Mouse (Mus musculus): ENCODE data around the gene Dpp6. TPM values are rescaled to one million over a fixed set of nuclear protein-coding genes. Genes with fewer than 3 reads are reported as not detected.

Gene Dpp6
- polyA plus RNA-seq, 1 experiment from 2014 or later = 22.8 TPM

DNA sequence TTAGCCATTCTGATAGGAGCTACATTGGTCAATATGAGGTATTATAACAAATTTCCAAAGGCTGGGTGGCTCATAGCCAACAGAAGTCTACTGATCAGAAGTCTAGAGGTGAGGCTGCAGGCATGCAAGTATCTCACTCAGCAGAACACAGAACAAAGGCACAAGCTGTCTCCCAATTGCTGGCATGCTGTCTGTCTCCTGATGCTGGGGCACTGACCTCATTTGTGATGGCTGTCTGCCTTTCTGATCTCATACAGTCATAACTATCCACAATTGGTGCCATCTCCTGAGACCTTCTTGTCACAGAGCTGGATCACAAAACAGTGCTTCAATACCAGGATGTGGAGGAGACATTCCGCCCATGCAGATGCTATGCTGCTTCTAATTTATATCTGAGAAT lies 709.9 kb downstream of the Dpp6 start:
- Histone ChIP-seq H3K4me3 (no peak overlapping the region), H3K27ac (no peak overlapping the region), H3K27me3 (replicated peaks) (no peaks in the 10 kb centered on the region), H3K4me2 (replicated peaks) (no peak overlapping the region), H3K9ac (no peak overlapping the region), H3K4me1 (no peaks in the 10 kb centered on the region), H3K36me3 (no peaks in the 10 kb centered on the region), H3K9me3 (no peaks in the 10 kb centered on the region)
- 94% methylated on average over 1 of the region's 1 CpGs for WGBS
- ATAC-seq (ENCODE audit: low FRiP score, low read depth) = no peak

DNA sequence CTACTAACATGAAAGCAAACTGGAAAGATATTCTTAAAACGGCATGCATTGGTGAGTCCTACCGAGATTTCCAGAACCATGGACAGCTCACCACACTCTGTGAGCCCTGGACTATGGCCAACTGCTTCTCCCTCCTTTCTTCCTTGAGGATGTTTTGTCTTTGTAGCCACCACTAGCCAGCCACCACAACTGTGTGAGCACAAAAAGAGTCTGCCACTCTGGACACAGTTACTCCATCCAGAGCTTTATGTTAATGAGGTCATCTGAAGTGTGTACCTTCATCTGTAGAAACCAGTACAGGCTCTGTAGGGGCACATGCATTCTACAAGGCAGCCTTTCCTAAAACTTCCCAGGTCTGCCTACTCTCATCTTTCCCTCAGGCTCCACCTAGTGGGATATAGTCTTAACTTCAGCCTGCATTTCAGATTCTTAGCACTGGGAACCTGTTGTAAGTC lies 727.8 kb downstream of the Dpp6 start:
- WGBS = 20% methylated on average over 2 of the region's 2 CpGs
- H3K4me3 ChIP-seq = no peak overlapping the region
- no peaks in the 10 kb centered on the region for H3K4me1 ChIP-seq
- H3K36me3 ChIP-seq = no peaks in the 10 kb centered on the region
- H3K9ac ChIP-seq = no peak overlapping the region
- no peaks in the 10 kb centered on the region for H3K27me3 ChIP-seq (replicated peaks)
- 0 out of 2 replicates have a peak, but pooled peaks have one; percentile 33 for ATAC-seq (ENCODE audit: low FRiP score, low read depth)
- no peak overlapping the region for H3K27ac ChIP-seq
- H3K4me2 ChIP-seq (replicated peaks) = no peak overlapping the region
- H3K9me3 ChIP-seq = no peaks in the 10 kb centered on the region

DNA sequence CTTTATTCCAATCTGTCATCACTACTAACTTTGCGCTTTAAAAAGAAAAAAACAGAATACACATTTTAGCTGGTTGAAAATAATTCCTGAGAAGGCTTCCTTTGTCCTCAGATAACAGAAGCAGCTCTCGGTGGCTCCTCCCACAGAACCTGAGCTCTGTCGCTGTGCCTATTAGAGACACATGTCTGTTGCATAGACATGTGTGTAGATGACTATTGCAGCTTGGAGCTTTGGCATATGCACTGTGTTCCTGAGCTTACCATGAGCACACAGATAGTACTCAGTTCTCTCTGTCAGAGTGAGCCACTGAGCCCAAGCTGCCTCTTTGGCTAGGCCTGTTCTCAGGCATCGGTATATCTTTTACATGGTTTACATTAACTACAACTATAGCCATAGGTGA lies 732.3 kb downstream of the Dpp6 start:
- no peaks in the 10 kb centered on the region for H3K36me3 ChIP-seq
- H3K9ac ChIP-seq = no peak overlapping the region
- no peak overlapping the region for H3K4me3 ChIP-seq
- H3K27me3 ChIP-seq (replicated peaks) = no peaks in the 10 kb centered on the region
- no peak for ATAC-seq (ENCODE audit: low FRiP score, low read depth)
- 89% methylated on average over 4 of the region's 4 CpGs for WGBS
- H3K9me3 ChIP-seq = no peaks in the 10 kb centered on the region
- no peak overlapping the region for H3K27ac ChIP-seq
- H3K4me2 ChIP-seq (replicated peaks) = no peak overlapping the region
- no peaks in the 10 kb centered on the region for H3K4me1 ChIP-seq

DNA sequence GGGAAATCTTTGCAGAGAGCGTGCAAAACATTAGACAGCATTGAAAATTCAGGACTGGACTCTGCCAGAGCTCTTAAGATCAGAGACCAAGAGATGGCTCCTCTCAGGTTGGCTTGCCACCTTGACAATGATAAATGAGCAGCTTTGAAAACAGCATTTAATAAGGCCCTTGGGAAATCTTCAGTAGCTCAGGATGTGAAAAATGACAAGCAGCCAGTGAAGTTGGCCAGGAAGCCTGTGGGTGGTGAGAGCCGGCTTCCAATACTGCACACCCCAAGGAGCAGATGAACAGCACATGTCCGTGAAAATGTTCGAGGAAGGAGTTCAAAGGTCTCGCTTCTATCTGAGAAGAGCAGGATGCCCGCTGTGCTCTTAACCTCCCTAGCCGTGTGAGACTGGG lies 748.7 kb downstream of the Dpp6 start:
- ATAC-seq (ENCODE audit: low FRiP score, low read depth) = no peak
- WGBS = 67% methylated on average over 7 of the region's 7 CpGs

DNA sequence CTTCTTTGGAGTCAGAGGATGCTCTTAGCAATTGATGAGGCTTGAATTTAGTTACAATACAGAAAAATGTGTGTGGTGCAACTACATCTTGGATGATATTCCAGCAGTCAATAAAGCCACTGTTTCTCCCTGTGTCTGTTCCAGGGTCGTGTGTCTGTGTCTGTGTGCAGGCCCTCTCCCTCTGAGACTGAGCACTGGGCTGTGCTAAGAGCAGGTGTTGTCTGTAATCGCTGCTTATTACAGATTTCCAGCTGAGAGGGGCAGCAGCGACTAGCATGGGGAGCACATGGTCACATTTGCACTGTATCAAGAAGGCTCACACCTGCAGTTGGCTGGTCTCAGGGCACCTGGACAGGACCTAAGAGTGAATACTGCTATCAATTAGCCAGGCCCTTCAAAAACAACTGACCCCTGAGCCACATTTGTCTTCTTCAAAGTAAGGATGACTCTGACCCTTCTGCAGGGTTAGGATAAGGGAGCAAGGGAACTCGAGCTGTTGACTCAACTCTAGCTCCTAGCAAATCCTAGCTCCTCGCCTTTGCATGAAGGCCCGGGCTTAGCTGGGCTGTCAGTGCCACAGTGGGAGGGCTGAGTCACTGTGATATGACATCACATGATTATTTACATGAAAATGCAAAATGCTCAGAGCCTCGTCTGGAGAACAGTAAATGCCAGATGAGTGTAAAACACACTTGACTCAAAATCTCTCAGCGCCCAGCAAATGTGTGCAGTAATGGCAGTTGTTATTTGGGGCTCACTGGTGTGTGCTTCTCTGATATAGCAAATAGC lies 771.2 kb downstream of the Dpp6 start:
- WGBS = 63% methylated on average over 8 of the region's 8 CpGs
- Histone ChIP-seq H3K9me3 (no peaks in the 10 kb centered on the region), H3K4me1 (no peaks in the 10 kb centered on the region; the same call in 1 of the 2 replicates), H3K27ac (no peak overlapping the region), H3K4me2 (replicated peaks) (no peak overlapping the region), H3K4me3 (no peak overlapping the region), H3K36me3 (no peaks in the 10 kb centered on the region), H3K9ac (no peak overlapping the region), H3K27me3 (replicated peaks) (no peaks in the 10 kb centered on the region)
- no peak for ATAC-seq (ENCODE audit: low FRiP score, low read depth)

More for the DNA sequence above, 748.7 kb downstream of the Dpp6 start:
- Histone ChIP-seq H3K27me3 (replicated peaks) (no peaks in the 10 kb centered on the region), H3K9me3 (no peaks in the 10 kb centered on the region), H3K4me3 (no peak overlapping the region), H3K4me1 (no peaks in the 10 kb centered on the region), H3K36me3 (no peaks in the 10 kb centered on the region), H3K4me2 (replicated peaks) (no peak overlapping the region), H3K9ac (no peak overlapping the region), H3K27ac (no peak overlapping the region)

DNA sequence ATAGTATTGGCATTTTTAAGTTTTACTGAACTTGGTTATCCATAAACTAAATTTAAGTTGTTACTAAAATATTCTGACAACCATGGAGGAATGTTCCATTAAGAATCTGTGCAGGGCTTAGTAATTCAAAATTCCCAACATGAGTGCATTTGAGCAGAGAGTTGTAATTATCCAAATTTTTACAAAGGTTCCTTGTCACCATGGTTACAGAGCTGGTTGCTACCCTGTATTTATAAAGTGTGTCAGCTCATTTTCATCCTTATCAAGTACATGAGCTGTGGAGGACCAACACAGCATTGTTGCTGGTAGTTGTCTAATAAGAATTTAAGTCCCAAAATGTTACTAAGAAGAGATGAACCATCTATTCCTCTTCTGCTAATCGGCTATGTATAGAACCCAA lies 787.1 kb downstream of the Dpp6 start:
- no peaks in the 10 kb centered on the region for H3K4me1 ChIP-seq
- no peak overlapping the region for H3K27ac ChIP-seq
- no peaks in the 10 kb centered on the region for H3K36me3 ChIP-seq
- H3K27me3 ChIP-seq (replicated peaks) = no peaks in the 10 kb centered on the region
- 98% methylated on average over 1 of the region's 1 CpGs for WGBS
- no peak overlapping the region for H3K9ac ChIP-seq
- H3K9me3 ChIP-seq = no peaks in the 10 kb centered on the region
- no peak for ATAC-seq (ENCODE audit: low FRiP score, low read depth)
- H3K4me2 ChIP-seq (replicated peaks) = no peak overlapping the region
- no peak overlapping the region for H3K4me3 ChIP-seq

DNA sequence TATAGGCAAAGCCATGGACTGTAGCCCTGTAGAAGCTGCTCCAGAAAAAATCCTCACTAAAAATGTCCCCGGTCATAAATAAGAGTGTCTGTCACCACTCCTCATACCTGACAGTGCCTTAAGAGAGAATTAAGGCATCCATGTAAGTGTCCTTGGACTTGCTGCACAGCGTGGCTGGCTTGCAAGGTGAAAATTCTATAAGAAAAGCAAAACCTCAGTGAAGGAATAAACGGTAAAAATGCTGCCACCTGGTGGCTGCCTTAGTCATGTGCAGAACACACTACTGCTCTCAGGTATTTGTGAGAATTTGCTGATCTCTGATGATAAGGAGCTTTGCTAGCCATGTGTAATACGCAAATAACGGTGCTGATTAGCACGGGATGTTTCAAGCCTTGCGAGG lies 798.8 kb downstream of the Dpp6 start:
- peak; percentile 70; the same call in 1 of the 2 replicates for ATAC-seq (ENCODE audit: low FRiP score, low read depth)
- H3K27me3 ChIP-seq (replicated peaks) = no peaks in the 10 kb centered on the region

DNA sequence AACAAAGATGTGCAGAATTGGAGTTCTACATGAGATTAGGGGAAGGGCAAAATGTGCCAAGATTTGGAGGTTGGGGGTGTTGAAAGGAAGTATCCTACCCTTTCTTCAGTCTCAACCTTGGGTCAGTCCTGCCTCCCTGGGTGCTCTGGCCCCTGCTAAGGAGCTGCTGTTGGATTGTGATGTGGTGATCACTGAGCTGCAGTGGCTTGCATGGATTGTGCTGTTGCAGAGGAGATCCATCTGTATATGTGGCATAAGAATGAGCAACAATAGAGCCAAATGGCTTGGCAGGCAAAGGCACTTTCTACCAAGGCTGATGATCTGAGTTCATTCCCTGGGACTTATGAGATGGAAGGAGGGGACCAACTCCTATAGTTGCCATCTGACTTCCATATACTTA lies 804.8 kb downstream of the Dpp6 start:
- H3K27me3 ChIP-seq (replicated peaks) = no peaks in the 10 kb centered on the region
- no peak for ATAC-seq (ENCODE audit: low FRiP score, low read depth)
- no peak overlapping the region for H3K27ac ChIP-seq
- no peak overlapping the region for H3K9ac ChIP-seq
- H3K4me1 ChIP-seq = no peaks in the 10 kb centered on the region
- no peaks in the 10 kb centered on the region for H3K9me3 ChIP-seq
- H3K36me3 ChIP-seq = no peaks in the 10 kb centered on the region
- no peak overlapping the region for H3K4me3 ChIP-seq
- no peak overlapping the region for H3K4me2 ChIP-seq (replicated peaks)

More for the DNA sequence above, 798.8 kb downstream of the Dpp6 start:
- Histone ChIP-seq H3K4me2 (replicated peaks) (no peak overlapping the region), H3K36me3 (no peaks in the 10 kb centered on the region), H3K4me1 (no peaks in the 10 kb centered on the region), H3K27ac (no peak overlapping the region), H3K9ac (no peak overlapping the region), H3K9me3 (no peaks in the 10 kb centered on the region), H3K4me3 (no peak overlapping the region)
- WGBS = 41% methylated on average over 7 of the region's 7 CpGs

DNA sequence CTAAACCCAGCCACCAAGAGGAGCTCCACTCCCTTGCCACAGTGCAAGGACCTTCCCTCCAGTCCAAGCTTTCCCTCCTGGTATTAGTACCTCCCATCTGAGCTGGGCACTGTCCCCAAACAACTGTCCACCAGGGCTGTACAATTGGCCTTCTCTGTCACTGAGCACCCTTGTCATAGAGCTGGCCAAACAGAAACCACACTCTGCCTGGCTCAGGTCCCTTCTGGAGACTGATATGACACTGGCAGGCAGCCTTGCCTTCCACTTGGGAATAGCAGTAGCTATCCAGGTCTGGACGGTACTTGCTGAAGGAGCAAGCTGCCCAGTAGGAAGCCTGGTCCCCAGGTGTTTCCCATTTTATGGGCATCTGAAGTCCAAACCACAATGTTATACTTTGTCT lies 806.9 kb downstream of the Dpp6 start:
- Histone ChIP-seq H3K4me3 (no peak overlapping the region), H3K27ac (no peak overlapping the region), H3K4me1 (no peaks in the 10 kb centered on the region), H3K4me2 (replicated peaks) (no peak overlapping the region), H3K9me3 (no peaks in the 10 kb centered on the region), H3K36me3 (no peaks in the 10 kb centered on the region), H3K27me3 (replicated peaks) (no peaks in the 10 kb centered on the region), H3K9ac (no peak overlapping the region)
- no peak for ATAC-seq (ENCODE audit: low FRiP score, low read depth)
- WGBS = 81% methylated on average over 1 of the region's 1 CpGs

DNA sequence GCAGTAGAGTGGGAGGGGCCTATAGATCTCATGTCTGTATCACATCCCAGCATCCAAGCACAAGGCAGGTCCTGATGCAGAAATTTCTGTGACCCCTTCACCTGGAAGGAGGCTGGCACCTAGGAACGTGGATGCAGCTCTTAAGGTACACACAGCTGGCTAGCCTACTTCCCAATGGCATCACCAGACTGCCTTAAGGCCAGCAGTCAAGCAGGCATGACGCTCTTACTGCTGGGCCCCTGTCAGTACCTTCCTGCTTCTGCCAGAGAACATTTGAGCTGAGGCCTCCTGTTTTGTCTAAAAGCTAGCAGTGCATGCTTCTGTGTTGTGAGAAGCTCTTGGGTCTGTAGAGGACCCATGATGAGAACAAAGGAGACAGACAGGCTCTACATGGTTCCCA lies 815.1 kb downstream of the Dpp6 start:
- no peaks in the 10 kb centered on the region for H3K36me3 ChIP-seq

DNA sequence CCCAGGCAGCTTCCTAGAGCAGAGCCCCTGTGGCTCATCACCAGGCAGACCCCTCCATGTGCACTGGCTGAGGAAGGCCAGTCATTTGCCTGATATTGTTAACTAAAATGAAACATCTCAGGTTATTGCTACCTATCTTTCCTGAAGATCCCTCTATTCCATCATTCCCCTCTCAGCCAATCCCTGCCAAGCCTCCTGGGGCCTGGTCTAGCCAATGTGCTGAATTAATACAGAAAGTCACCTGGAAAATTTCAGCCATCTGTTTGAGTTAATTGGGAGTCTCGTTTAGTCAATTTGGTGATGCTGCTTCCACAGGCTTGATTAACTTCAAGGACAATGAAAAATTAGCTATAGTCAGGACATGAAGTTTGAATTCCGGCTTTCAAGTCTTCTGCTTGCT lies 818.9 kb downstream of the Dpp6 start:
- Histone ChIP-seq H3K27me3 (replicated peaks) (no peaks in the 10 kb centered on the region), H3K4me1 (no peaks in the 10 kb centered on the region), H3K9me3 (no peaks in the 10 kb centered on the region), H3K4me2 (replicated peaks) (no peak overlapping the region), H3K27ac (no peak overlapping the region), H3K36me3 (no peaks in the 10 kb centered on the region), H3K4me3 (no peak overlapping the region), H3K9ac (no peak overlapping the region)
- 89% methylated on average over 2 of the region's 2 CpGs for WGBS
- ATAC-seq (ENCODE audit: low FRiP score, low read depth) = no peak

More for the DNA sequence above, 815.1 kb downstream of the Dpp6 start:
- Histone ChIP-seq H3K4me2 (replicated peaks) (no peak overlapping the region), H3K9ac (no peak overlapping the region), H3K27ac (no peak overlapping the region), H3K4me1 (no peaks in the 10 kb centered on the region), H3K27me3 (replicated peaks) (no peaks in the 10 kb centered on the region), H3K4me3 (no peak overlapping the region), H3K9me3 (no peaks in the 10 kb centered on the region)
- WGBS = 87% methylated on average over 2 of the region's 2 CpGs
- ATAC-seq (ENCODE audit: low FRiP score, low read depth) = no peak

DNA sequence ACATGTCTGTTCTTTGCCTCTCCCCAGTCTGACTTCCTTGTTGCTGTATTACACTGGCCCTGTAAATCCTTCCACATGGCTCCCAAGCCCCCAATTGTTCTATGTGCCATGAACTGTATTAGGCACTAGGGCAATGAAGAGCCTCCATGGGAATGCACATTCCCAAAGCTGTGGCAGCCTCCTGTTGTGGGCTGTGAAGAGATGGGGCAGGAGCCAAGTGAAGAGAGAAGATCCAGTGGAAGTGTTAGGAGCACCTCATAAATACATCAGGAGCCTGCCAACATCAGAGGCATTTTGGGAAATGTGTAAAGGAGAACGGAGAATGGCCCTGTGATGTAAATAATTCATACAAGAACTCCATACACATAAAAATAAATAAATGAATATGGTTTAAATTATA lies 824.9 kb downstream of the Dpp6 start:
- no peaks in the 10 kb centered on the region for H3K4me1 ChIP-seq
- H3K4me2 ChIP-seq (replicated peaks) = no peak overlapping the region
- H3K27me3 ChIP-seq (replicated peaks) = no peaks in the 10 kb centered on the region
- no peaks in the 10 kb centered on the region for H3K36me3 ChIP-seq
- no peak overlapping the region for H3K9ac ChIP-seq
- no peak for ATAC-seq (ENCODE audit: low FRiP score, low read depth)
- H3K9me3 ChIP-seq = no peaks in the 10 kb centered on the region
- no peak overlapping the region for H3K4me3 ChIP-seq
- H3K27ac ChIP-seq = no peak overlapping the region
- 92% methylated on average over 1 of the region's 1 CpGs for WGBS

Data from neural tube, embryonic 12.5 days (tissue).